Mouse (Mus musculus) stomach, postnatal 0 days (tissue): Measurements from ENCODE around the gene Gm42878. TPM values are rescaled to one million over a fixed set of nuclear protein-coding genes. Genes with fewer than 3 reads are reported as not detected.

Experiments used
- ATAC-seq: fragments of 200-750 bp; cut with Nextera tagmentation; 2 replicates; pipeline ENCODE4 v1.8.0; 2017; ENCODE audit not compliant: low FRiP score, low TSS enrichment
- DNase-seq: peaks from one replicate; pipeline ENCODE4 v3.0.0-alpha.2; 2016; ENCODE audit warnings: low spot score
- H3K27ac ChIP-seq: fragments of 300-500 bp; sonication (generic); replicated peaks from 2 replicates; pipeline ENCODE4 v1.5.1; 2014; ENCODE audit warnings: mild to moderate bottlenecking, control low read depth
- H3K27me3 ChIP-seq: fragments of 300-500 bp; sonication (generic); 2 replicates; pipeline ENCODE4 v1.6.1; 2014; ENCODE audit warnings: low read length; ENCODE audit not compliant: control insufficient read depth, insufficient read depth
- H3K36me3 ChIP-seq: fragments of 300-500 bp; sonication (generic); 2 replicates; pipeline ENCODE4 v1.6.1; 2014; ENCODE audit warnings: low read length, mixed read lengths; ENCODE audit not compliant: control insufficient read depth, insufficient read depth
- H3K4me1 ChIP-seq: fragments of 300-500 bp; sonication (generic); replicated peaks from 2 replicates; pipeline ENCODE4 v1.6.1; 2014; ENCODE audit warnings: antibody characterized with exemption; ENCODE audit not compliant: control insufficient read depth, insufficient read depth
- H3K4me2 ChIP-seq: fragments of 300-500 bp; sonication (generic); replicated peaks from 2 replicates; pipeline ENCODE4 v1.6.1; 2014; ENCODE audit warnings: low read depth, mild to moderate bottlenecking, control low read depth, moderate library complexity
- H3K4me3 ChIP-seq: fragments of 300-500 bp; sonication (generic); 2 replicates; pipeline ENCODE4 v1.5.1; 2014; ENCODE audit warnings: low read depth, low read length, control low read depth
- H3K9ac ChIP-seq: fragments of 300-500 bp; sonication (generic); 2 replicates; pipeline ENCODE4 v1.6.1; 2014; ENCODE audit warnings: mild to moderate bottlenecking, low read length, control low read depth, mixed read lengths
- H3K9me3 ChIP-seq: fragments of 300-500 bp; sonication (generic); 2 replicates; pipeline ENCODE4 v1.6.1; 2016; ENCODE audit warnings: low read length; ENCODE audit not compliant: control insufficient read depth
- CTCF ChIP-seq: IDR thresholded peaks from 2 replicates; pipeline ENCODE4 v1.5.1; 2016; ENCODE audit warnings: antibody characterized with exemption, low read depth, mild to moderate bottlenecking, moderate library complexity
- EP300 ChIP-seq: optimal IDR thresholded peaks from 2 replicates; pipeline ENCODE3; 2016; ENCODE audit warnings: antibody characterized with exemption
- WGBS: fragments of 180-500 bp; shearing (Covaris S2); extraction: QIAGEN DNeasy Blood & Tissue Kit; methylation state at CpG from one replicate; pipeline ENCODE4 v1.1.7; 2014; 5-methylcytosine and 5-hydroxymethylcytosine counted together
- polyA plus RNA-seq: library from polyadenylated mRNA; unstranded; fragments of >200 nt; fragmentation: Nextera tagmentation; extraction: Ambion mirVana; gene quantifications from 2 replicates; pipeline ENCODE4 v1.2.1, GENCODE M21; 2015

The Gm42878 gene
- polyA plus RNA-seq: not detected in 2 replicates

DNA sequence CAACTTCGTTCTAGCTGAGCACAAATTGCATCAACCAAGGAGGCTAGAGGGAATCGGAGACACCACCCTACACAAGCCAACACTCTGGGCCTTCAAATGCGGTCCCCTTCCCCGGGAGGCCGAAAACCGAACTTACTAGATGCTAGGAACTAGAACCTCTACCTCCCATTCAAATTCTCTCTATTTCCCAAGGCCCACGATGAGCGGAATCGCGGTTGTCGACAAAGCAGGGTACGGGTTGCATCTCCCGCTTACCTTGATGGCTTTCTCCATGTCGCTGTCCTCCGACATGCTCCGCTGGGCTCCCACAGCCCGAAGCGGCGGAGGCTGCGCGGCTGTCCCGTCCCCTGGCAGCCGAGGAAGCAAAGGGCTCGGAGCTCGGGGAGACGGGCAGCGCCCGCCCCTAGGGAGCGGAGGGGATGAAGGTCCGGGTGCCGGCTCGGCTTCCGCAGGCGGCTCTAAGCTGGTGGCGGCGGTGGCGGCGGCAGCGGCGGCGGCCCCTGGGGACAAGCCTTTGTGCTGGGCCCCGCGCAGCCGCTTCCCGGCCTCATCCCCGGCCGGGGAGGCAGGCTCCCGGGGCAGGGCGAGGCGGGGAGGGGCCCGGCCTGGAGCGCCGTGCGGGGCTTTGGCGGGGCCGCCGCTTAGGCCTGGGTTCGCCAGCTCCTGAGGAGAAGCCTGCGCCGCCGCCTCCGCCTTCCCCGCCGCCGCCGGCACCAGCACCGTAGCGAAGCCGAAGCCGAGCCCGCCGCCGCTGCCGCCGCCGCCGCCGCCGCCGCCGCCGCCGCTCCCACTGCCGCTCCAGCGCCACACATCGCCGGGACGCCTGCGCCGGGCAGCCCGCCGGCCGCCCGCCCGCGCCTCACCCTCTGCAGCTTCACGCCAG, at the start of gene Gm42878, which contains the start of gene Adam1a:
Gene Gm42878, minus strand, starts transcription at position 573 of the 883 bp plus-strand sequence.
Gene Adam1a, minus strand, starts transcription at position 573 of the 883 bp plus-strand sequence.
- WGBS: under 1% methylated on average over 61 of the region's 97 CpGs

DNA sequence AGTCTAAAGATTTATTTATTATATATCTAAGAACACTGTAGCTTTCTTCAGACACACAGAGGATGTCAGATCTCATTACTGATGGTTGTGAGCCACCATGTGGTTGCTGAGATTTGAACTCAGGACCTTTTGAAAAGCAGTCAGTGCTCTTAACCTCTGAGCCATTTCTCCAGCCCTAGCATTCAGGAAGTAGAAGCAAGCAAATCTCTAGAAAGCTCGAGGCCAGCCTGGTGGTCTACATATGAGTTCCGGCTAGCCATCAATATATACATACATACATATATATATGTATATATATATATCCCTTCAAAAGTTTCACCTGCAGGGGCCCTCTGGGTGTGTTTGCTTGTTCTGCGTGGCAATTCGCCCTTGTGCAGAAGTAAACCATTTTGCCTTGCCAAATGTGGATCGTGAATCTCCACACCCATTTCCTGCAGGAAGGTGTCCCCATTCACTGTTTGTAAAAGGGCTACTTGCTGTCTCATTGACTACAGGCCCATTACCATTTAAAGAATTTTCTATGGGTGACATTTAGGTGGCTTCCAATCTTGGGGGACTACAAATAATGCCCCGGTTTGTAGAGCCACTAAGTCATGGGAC, 49.5 kb upstream of the Gm42878 start:
- TF ChIP-seq EP300 (no peak), CTCF (no peak)
- Histone ChIP-seq H3K4me3 (no peak overlapping the region), H3K4me1 (0 out of 2 replicates have a peak, but pooled peaks cover 3% of the 10 kb centered on the region), H3K36me3 (no peaks in the 10 kb centered on the region), H3K27ac (no peak overlapping the region), H3K27me3 (no peaks in the 10 kb centered on the region), H3K9me3 (no peaks in the 10 kb centered on the region), H3K9ac (no peak overlapping the region), H3K4me2 (no peak overlapping the region)
- 70% methylated on average over 6 of the region's 6 CpGs for WGBS
- no peak for DNase-seq
- ATAC-seq: no peak

More for the DNA sequence above, at the start of gene Gm42878, which contains the start of gene Adam1a:
- ATAC-seq: peak; percentile 73
- Histone ChIP-seq H3K4me1 (0 out of 2 replicates have a peak, but pooled peaks cover 2% of the 10 kb centered on the region), H3K9ac (peak within 1 kb of the TSS; percentile 98), H3K9me3 (no peaks in the 10 kb centered on the region), H3K4me3 (peak within 1 kb of the TSS; percentile 93), H3K36me3 (no peaks in the 10 kb centered on the region), H3K27me3 (no peaks in the 10 kb centered on the region), H3K27ac (peak within 1 kb of the TSS; percentile 95), H3K4me2 (peak within 1 kb of the TSS; percentile 88)
- TF ChIP-seq CTCF (no peak), EP300 (no peak)
- DNase-seq: peak; percentile 68

DNA sequence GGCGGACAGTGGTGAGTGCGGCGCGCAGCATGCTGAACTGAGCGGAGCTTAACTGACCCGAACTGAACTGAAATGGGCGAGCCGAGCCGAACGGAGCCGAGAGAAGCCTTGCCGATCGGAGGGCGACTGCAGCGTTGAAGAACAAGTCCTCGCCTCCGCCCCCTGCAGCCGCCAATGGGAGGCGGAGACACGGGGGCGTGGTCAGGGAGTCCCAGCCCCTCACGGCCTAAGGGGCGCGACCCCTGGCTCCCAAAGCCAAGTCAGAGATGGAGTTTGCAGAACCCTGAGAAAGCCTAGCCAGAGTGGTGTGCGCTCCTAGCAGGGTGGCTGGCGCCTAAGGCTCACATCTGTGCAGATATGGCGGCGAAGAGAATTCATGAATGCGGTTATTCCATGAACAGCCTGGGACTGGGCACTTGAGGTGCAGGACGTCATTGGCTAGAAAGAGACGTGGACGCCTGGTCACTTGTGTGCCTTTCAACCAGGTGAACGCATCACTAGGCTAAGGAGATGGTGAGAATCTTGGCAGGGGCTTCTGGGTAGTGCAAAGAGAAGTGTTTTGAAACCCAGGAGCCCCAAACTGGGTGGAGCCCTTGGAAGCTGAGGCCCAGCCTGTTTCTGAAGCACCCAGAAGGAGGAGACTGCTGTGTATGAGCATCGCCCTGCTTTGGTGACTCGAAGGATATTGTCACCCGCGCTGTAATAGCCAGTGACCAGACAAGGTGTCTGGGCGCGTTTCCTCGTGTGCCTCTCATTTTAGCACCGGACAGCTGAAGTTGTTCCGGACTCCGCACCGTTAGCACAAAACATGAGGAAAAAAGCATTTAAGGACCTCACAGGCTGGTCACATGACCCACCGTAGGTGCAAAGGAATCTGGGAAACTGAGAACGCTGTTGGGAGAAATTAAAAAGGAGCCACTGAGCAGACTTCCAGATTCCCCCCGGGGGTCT, 48.4 kb upstream of the Gm42878 start, which contains the start of gene Aldh2:
Gene Aldh2, minus strand, starts transcription at position 374 of the 951 bp plus-strand sequence.
- Histone ChIP-seq H3K4me2 (peak within 1 kb of the TSS; percentile 94), H3K27ac (peak within 1 kb of the TSS; percentile 89), H3K36me3 (no peaks in the 10 kb centered on the region), H3K4me1 (0 out of 2 replicates have a peak, but pooled peaks cover 3% of the 10 kb centered on the region), H3K9me3 (no peaks in the 10 kb centered on the region), H3K9ac (peak within 1 kb of the TSS; percentile 88), H3K4me3 (peak within 1 kb of the TSS; percentile 70), H3K27me3 (no peaks in the 10 kb centered on the region)
- DNase-seq (peak; percentile 88), ATAC-seq (peak; percentile 88)
- WGBS: 3% methylated on average over 47 of the region's 47 CpGs
- TF ChIP-seq EP300 (no peak), CTCF (peak; percentile 49)

DNA sequence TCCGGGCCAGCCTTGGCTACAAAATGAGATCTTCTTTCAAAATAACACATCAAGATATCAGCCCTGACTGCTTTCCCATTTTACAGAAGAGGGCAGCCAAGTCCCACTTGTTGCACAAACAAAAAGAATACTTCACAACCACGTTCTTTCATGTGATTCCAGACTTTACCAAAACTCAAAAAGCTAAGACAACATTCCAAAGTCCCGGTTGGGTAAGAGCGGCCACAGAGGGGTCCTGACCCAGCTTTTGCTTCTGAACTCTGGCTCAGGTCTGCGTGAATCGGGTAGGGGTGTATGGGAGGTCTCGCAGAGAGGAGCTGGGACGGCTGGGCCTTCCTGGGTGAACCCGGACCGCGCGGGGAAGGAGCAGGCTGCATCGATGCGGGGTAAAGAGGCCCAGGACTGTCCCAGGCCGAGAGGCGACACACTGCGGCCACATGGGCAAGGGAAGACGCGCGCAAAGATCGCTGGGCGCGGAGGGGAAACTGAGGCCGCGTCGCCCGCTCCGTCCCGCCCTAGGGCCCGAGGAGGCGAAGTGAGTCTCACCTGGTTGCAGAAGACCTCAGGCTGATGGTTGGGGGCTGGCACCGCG, 47.6 kb upstream of the Gm42878 start:
- no peak for DNase-seq

More for the DNA sequence above, 47.6 kb upstream of the Gm42878 start:
- TF ChIP-seq EP300 (no peak), CTCF (no peak)
- no peaks in the 10 kb centered on the region for H3K36me3 ChIP-seq
- peak overlapping the region; percentile 94 for H3K4me2 ChIP-seq
- H3K27ac ChIP-seq: peak overlapping the region; percentile 89
- H3K9me3 ChIP-seq: no peaks in the 10 kb centered on the region
- 0 out of 2 replicates have a peak, but pooled peaks cover 3% of the 10 kb centered on the region for H3K4me1 ChIP-seq
- peak; percentile 26 for ATAC-seq
- H3K27me3 ChIP-seq: no peaks in the 10 kb centered on the region
- peak overlapping the region; percentile 88 for H3K9ac ChIP-seq
- peak overlapping the region; percentile 70 for H3K4me3 ChIP-seq
- 4% methylated on average over 31 of the region's 33 CpGs for WGBS
